Mouse (Mus musculus): ENCODE measurements around the gene Sorcs3.

Gene Sorcs3

DNA sequence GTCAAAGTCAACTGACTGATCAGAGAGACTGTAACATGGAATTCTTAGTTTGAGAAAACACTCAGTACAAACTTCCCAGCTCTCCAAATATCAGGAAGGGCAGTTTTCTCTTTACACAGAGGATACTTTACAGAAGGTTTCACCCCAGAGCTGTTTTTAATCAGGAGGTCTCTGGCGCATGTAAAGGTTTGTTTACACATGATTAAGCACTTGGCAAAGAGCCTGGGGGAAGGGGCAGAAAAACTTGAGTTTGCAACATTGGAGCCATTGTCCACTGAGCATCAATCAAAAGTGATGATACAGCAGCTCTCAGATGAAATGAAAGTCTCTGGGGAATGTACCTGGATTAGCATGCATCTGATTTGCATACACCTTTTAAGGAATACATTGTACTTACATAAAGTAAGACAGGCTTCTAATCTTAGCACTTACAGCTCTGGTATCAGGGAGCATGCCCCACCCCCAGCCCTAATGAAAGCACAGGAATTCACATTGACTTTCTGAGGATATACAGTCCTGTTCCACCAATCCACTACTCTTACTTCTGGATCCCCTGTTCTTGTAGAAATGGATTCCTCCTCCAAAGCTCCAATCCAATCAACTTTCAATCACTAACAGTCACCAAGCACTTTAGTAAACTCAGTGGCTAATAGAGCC, 500.6 kb downstream of the Sorcs3 start:
- DNase-seq (ENCODE audit: low spot score): no peak

DNA sequence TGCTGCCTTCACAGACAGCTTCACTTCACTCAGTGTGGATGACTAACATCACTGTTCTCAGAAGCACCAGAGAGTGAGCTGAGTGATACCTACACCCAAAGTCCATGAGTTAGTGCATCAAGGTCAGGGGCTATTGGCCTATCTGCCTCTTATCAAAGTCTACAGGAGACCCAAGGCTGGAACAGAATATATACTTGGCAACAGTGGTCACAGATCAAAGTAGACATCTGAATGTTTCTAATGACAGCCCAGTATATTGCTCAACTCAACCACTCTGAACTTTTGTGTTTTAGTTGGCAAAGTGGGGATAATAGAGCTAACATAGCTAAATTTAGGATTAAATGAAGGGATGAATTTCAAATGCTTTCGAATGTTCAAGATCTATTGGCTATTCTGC, 501.1 kb downstream of the Sorcs3 start:
- DNase-seq (ENCODE audit: low spot score): no peak

DNA sequence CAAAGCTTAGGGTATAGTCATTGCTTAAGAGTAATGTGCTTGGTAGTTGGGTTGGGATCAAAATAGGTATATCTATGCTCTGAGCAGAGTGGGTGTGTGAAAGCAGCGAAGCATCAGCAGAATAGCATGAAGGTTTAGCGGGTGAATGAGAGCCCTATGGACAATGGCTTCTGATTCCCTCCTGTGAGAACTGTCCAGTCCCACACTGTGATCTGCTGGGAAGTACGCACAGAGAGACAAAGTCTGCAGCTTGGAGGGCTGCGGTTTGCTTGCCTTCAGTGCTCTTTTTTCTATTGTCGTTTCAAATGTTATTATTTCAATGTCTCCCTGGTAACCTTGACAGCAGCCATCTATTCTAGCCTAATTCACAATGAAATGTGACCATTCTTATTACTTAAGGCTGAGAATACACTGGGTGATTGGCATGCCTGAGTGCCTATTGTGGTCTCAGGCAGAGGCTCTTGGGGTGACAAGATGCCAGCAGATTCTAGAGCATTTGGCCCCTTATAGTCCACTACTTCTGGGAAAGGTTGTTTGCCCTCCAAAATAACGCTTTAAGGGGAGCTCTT, 520.1 kb downstream of the Sorcs3 start:
- DNase-seq (ENCODE audit: low spot score): no peak

DNA sequence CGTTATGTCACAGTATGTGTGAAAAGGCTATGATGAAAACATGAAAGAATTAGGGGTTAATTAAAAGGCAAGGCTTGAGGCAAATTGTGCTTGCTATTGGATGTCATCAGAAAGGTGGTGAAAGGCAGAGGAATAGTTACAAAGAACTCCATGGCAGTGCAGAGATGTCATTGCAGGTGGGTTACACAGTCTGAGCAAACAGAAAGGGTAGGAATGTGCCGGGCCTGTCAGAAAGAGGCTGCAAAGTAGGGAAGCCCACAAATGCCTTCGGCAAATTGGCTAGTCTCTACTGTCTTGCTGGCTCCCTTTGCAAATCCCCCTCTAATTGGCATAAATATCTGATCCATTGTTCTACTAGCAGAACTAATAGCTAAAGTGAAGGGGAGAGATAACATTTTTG, 521.2 kb downstream of the Sorcs3 start:
- DNase-seq (ENCODE audit: low spot score): no peak

DNA sequence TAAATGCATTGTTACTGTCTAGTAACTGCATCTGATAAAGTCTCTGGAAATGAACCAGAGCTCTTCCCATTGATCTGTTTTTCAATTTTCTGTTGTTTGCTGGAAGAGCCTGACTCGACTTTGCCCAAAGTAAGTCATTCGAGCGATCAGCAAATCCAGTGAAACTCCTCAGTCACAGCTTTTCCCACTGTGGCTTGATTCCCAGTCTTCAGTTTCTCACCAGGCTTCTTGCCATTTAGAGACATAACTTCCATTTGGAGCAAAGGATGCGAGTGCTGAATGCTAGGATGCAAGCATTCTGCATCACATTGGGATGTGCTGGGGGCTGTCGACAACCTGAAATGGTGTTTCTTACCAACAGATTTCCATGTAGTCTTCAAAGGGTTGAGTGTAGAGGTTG, 521.8 kb downstream of the Sorcs3 start:
- no peak for DNase-seq (ENCODE audit: low spot score)

DNA sequence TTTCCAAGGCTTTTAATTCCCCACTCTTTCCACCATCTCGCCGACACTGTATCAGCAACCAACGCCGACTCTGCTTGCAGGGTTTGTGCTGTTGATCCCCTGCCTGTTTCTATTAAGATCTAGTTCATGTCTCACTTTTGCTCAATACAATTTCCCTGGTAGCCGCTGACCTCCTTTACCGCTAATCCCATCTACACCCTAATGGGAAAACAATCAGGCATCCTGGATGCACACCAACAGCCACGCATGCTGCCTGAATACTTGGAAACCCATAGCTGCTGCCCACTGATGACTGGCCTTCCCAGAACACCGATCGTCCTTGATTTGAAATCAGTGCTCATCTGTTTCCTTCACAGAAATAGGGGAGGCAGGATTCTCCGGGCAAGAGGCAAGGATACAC, 525.9 kb downstream of the Sorcs3 start:
- DNase-seq (ENCODE audit: low spot score): no peak

DNA sequence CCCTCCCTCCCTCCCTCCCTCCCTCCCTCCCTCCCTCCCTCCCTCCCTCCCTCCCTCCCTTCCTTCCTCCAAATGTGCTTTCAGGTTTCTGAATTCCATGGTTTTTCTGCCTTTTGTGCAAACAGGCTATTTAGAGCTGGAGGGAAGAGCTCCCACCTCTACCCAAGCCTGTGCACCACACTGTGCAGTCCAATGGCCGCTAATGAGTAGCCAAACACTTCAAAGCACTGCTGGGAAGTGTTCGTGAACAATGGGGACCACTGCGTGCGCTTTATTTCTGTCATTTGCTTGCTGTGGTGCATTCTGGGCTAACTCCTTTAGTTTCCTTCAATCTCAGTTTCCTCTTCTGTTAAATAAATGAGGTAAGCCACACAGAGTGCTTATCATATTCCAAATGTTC, 528.5 kb downstream of the Sorcs3 start:
- DNase-seq (ENCODE audit: low spot score): no peak

DNA sequence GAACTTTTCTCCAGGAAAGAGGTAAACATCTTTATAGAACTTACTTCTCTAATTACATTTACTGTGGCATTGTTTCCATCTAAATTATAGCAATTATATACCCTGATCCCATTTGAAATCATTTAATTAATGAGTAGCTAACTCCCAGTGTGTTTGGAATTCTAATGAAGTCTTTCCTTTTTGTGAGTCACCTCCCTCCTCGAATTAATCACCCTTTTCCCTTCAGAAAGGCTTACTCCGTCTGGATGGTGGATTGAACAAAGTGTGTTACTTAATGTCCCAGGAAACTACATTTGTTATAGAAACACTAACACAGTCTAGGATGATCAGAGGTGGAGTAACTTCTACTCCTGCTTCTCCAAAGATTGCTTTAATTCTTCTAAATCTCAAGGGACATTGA, 531.7 kb downstream of the Sorcs3 start:
- DNase-seq (ENCODE audit: low spot score): no peak

DNA sequence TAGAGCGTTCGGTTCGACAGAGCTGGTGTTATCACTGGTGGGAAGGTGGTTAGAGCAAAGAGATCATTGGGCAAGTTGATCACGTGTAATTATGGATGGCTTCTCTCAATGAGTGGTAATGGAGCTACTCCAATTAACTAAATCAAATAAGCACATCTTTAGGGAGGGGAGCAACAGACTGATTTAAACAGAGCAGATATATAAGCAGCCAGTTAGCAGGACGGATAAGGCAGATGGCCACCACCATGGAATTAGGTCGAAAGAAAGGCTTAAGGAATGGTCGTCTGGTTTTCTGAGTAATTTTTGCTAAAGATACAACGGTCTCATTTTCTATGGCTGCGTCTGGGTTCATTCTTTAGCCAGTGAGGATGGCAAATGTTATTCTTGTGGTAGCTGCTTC, 549.3 kb downstream of the Sorcs3 start:
- no peak for DNase-seq (ENCODE audit: low spot score)

DNA sequence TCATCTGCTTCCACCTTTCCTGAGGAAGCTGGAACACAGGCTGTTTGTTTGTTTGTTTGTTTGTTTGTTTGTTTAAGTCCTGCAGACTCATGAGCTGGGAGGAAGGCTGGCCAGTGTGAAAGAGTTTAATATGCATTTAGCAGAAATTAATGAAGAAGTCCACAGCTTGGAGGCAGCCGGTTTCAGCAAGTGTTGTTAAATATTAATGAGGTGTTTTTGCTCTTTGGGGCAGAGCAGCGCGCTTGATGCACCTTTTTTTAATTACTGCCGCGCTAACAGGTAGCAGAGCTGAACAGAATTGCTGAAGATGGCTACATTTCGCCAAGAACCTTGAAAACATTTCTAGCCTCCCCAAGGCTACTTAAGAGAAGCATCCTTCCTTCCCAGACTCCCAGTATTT, 551.0 kb downstream of the Sorcs3 start:
- DNase-seq (ENCODE audit: low spot score): no peak

DNA sequence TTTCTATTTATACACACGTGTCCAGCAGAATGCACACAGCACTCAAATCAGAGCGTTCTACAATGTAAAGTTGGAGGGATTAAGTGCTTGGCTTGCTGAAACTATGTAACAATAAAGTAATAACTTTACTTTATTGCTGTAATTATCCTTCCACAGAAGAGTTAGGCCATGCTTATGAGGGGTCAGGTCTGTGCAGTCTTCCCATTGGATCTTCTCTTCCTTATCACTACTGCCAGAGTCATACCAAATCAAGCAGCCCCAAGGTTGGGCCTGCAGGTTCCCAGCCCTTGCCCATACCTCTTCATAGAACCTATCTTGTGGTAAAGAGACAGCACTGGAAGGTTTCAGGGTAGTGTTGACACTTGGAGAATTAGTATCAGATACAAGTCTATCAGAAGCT, 560.7 kb downstream of the Sorcs3 start:
- no peak for DNase-seq (ENCODE audit: low spot score)

DNA sequence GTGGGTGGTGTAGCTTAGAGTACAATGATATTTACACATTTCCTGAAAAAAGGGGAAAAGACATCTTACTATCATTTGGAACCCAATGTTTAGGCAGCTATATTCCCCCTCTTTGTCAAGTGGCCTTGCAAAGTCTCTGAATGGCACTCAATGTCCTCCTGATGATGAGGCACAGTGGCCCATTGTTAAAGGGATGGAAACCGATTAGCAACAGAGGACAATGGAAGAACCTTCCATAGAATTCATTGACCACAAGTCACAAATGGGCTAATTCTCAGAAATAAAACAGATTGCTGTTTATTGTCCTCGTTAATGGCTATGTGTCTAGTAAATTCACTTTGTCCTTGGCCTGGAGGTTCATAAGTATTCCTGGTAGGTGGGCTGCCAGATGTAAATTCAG, 565.7 kb downstream of the Sorcs3 start:
- DNase-seq (ENCODE audit: low spot score): no peak

DNA sequence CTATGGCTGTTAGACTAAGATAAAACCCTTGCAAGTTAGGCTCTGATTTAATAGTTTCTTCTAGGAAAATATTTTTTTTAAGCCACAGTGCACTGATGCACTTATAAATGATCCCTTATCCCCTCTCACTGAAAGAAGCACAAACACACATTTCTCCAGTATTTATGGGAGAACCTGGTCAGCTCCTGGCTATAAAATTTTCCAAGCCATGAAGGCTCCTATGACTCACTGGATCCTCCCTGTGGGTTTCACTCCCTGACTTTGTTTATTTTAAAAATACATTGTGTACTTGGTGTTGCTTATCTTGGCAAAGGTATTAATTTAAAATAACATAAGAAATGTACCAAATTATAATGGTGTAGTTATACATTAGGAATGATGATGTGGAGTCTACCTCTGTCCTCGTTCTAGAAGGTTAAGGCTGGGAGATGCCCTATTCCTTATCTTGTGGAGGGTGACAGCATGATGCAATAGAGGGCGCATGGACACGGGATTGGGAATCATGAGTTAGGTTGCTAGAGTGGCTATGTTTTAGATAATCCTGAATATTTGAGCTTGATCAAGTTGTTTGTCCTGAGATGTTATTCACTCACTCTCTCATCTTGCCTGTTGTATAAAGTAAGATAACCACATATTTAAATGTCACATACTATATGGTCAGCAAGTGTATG, 573.4 kb downstream of the Sorcs3 start:
- no peak for DNase-seq (ENCODE audit: low spot score)

DNA sequence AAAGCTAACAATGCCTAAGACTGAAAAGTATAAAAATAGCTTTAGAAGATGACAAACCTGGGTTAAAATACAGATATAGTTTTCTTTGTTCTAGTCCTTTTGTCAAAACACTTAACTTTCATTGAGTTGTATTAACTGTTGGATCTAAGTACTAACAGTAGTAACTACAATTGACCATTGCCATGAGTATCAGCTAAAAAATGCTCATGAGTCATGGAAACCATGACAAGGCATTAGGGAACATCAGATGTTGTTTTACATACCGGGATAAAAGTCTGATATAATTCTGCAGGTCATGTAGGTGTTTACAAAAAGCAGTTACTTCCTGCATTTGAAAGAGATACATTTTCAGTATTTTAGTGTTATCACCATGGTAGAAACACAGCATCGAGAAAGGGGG, 575.0 kb downstream of the Sorcs3 start:
- no peak for DNase-seq (ENCODE audit: low spot score)

DNA sequence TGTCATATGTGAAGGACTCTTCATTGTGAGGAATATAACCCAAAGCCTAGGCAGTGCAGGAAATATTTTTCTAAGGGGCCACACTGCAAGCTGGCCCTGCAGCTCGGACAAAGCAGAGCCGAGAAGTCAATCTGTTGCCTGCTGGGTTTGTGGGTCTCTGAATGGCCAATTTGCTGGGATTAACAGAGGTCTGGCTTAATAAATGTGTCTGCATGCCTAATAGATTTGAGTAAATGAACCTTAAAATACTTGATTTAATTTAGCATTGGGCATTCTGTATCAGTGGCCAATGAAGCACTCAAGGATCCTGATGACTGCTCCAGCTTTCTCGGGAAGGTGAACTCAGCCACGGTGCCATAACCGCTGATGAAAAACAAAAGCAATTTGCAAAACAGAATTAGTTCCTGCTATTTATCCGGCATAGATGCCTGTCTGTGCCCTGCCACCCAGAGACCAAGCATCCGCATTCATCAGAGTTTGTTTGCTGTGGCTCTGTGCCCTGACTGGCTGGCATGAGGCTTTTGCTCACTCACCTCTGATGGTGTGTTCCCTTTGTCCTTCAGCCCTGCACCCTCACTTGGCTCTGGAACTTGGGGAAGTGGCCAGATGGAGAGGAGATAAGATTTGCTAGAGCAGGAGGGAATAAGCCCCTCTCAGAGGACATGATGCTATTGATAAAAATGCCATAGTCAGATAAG, 576.3 kb downstream of the Sorcs3 start:
- no peak for DNase-seq (ENCODE audit: low spot score)

DNA sequence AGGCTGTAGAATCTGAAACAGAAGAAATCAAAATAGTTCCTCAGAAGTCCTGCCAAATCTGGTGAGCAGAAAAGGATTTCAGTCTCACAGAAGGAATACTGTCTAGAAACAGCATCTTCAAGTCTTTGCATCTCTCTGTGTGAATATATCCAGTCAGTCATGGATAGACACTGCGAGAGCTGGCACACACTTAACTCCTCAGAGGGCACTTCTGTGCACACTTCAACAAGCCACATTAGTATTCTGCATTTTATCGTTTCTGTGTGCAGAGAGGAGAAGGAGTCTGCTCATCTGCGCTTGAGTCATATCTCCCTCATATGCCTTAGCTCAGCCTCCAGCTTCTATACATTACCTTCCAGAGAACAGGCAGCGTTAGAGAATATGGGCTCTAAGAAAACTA, 581.4 kb downstream of the Sorcs3 start:
- peak; percentile 14 for DNase-seq (ENCODE audit: low spot score)

DNA sequence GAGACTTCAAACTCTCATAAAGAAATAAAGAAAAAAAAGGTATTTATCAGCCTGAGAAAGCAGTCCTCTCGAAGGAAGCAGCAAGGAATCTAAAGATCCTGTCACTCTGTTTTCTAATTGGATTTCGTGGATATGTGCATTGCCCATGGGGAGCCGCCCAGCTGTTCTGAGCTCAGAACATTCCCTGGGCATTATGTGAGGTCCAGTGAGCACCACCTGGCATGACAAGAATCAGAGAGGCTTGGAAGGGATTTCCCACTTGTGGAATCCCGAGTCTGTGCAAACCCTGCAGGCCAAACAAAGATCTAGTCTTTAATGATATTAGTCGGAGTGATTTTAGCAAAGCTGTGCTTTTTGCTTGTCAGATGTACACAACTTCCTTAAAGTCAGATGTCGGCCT, 598.7 kb downstream of the Sorcs3 start:
- DNase-seq (ENCODE audit: low spot score): no peak

DNA sequence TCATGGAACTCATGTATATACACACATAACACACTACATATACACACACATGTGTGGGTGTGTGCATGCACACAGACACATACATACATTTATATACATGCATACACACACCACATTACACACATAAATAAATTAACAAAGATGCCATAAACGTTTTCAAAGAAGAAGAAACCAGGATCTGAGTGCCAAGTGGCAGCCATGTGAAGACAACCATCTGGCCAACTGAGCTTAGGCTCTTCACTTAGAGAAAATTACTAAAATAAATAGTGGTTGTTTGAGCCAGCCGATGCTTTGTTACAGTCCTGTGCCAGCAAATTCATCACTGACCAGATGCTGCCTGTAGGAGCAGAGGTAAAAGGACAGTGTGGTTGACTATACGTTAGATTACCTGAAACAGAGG, 605.7 kb downstream of the Sorcs3 start:
- no peak for DNase-seq (ENCODE audit: low spot score)

DNA sequence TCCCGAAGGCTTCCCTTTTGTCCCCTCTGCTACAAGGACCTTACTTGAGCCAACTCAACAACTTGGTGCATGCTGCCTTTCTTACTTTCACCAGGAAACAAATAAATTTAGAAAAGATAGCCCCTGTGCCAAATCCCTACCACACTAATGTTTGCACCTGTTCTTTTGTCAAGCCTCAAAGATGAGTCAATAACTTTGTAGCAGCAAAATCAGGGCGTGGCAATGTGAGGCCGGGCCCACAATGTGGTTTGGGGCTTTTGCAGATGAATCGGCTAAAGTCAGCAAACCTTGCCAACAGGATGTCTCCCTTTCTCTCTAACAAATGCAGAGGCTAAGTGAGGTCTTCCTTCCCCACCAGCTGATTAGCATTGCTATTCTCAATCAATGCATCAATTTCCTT, 608.0 kb downstream of the Sorcs3 start:
- no peak for DNase-seq (ENCODE audit: low spot score)

DNA sequence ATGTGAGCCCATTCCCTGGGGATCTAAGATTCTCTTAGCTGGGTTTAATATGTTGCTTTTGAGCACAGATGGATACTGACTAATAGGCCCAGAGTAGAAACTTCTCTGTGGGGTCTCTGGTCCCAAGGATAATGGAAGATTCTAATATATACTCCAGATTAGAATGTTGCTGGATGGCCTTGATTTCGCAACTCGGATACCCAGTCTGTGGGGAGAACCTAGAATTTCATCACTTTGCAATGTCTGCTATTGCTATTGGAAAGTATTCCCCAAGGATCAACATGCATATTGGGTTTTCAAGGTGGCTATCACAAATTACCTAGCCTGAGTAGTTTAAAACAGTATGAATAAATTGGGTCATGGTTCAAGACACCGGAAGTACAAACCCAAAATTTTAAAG, 609.2 kb downstream of the Sorcs3 start:
- no peak for DNase-seq (ENCODE audit: low spot score)

DNA sequence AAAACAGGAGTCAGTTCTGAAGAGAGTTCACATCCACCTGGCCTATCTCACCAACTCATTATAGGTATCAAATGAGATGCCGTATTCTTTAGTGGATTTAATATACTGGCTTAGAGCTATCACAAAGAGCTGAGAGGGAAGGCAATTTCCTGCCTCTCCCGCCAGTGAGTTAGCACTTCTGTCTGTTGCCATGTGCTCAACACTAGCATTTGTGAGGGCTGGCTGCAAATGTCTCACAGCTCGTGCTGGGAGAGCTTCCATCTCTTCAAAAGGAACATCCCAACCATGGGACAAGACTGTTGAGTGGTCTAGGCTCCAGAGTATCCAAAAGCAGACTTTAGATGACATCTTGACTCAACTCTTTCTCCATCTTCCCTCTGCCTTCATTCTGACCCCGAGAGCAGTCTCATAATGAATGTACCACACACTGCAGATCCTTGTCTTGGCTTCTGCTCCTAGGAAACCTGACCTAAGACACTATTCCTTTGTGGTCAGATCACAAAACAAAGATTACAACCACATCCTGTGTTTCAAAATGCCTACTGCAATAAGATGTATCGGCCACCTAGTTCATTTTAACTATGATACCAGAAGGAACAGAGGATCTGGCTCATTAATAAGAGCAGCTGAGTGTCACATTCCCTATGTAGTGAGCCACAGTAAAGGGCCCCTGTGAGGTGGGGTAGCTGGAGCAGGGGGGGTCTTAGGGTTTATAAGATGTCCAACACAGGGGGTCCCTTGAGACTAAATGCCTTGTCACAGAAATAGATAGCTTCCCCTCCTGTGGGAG, 614.9 kb downstream of the Sorcs3 start:
- DNase-seq (ENCODE audit: low spot score): no peak

DNA sequence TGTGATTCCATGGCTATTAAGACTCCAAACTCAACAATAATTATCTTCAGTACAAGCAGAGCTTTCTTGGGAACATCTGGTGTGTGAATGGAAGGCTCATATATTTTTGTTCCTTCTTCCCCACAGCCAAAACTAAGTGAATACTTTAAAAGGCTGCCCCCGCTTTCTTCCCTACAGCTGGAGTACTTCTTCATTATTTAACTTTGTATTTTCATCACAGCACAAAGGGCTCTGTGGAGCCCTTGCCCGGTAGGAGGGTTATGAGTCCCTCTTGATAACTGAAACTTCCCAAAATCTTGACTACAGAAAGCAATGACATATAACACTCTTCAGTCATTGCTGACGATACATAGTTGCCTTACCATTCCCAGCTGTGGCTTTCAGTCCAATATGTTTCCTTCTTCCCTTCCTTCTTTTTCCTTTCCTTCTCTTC, 615.5 kb downstream of the Sorcs3 start:
- DNase-seq (ENCODE audit: low spot score): no peak
